Mouse (Mus musculus) spleen, postnatal 36 days (tissue): ENCODE results near the gene Ubtd2.

ENCODE experiments used
- DNase-seq, 2 experiments: peaks; one replicate each; pipeline ENCODE4 v3.0.0; 2022; ENCODE audit warnings: low spot score in 2 of 2, mixed read lengths in 1 of 2

Ubtd2 gene

DNA sequence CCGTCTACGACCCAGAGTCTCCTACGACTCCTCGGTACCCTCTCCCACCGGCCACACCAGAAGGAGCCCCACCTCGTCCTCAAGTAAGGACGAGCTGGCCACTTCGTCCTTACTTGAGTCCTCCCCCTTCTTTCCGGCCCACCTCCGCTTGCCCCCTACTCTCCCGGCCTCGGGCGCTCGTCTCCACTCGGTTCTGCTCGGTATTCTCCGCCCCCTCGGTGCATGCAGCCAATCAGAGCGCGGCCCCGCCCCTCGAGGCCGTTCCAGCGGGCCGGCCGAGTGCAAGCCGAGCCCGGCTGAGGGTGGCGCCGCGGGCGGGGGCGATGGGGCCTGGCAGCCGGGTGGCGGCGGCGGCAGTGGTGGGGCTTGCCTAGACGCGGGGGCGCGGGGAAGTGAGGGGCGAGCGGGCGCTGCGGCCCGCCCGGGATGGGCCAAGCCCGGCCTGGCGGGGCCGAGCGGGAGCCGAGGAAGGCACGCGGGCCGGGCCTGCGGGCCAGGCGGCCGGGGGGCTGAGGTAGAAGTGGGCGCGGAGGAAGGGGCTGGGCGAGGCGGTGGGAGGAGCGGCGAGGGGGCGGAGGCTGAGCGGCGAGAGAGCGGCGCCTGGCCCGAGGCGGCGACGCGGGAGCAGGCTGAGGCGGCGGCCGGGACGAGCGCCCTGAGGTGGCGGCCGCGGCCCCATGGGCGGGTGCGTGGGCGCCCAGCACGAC, at the start of gene Ubtd2:
TSS of gene Ubtd2 (plus strand) at position 571 of the 707 bp plus-strand sequence.
- peak; percentile 94 for DNase-seq

DNA sequence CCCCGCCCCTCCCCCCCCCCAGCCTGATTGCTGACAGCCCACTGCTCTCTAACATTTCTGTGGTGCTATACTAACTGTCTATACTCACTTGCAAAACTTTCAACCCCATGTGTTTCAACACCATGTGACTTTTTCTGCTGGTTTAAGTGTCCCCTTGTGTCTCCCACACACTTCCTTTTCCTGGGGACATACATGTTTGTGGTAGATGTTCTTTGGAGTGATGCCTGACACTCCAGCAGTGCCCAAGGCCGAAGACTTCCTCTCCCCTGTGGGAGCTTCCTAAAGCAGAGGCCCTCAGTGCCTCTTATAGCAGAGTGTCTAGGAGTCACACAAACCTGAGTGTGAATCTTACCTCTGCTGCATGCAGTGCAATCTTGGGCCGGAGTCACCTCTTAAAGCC, 47.3 kb upstream of the Ubtd2 start:
- no peak for DNase-seq

GRCm38 (mm10) chr11:32409052-32409451, 46.1 kb upstream of the Ubtd2 start:
- DNase-seq = no peak

GRCm38 (mm10) chr11:32409823-32410562, 45.2 kb upstream of the Ubtd2 start:
- DNase-seq = no peak

DNA sequence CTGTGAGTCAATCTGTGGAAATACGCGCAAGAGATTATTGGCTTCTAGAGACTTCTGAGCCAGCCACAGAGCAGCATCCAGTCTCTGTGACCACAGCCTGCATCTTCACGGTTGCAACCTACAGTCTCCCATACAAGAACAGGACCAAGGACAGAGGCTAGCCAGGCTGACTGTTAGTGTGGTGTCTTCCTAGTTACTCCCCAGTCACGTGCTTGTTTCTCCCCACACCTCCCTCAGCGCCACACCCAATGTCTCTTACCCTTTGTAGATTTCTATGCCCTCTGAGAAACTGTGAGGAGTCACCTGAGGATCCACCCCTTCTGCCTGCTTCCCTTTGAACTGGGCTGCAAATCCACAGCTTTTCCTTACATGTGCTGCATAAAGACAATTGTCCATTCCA, 35.2 kb upstream of the Ubtd2 start:
- DNase-seq = no peak

- no peak for DNase-seq
Observed at GRCm38 (mm10) chr11:32423311-32423710, 31.9 kb upstream of the Ubtd2 start.

DNA sequence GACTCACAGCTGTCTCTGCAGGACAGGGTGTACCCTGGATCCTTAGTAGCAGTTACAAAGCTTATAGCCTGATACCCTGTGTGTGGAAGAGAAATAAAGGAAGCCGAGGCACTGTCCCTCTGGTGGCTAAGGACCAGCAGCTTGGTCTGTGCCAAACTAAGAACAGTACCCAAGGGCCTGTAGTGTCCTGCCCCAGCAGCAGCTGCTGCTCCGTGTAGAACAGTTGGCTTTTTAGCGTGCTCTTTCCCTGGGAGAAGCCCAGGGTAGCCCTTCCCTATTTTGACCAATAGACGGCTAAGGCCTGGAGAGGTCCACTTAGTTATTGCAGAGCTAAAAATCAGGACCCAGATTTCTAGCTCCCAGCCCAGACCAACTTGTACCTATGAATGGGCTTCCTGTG, 30.6 kb upstream of the Ubtd2 start:
- DNase-seq = no peak

DNA sequence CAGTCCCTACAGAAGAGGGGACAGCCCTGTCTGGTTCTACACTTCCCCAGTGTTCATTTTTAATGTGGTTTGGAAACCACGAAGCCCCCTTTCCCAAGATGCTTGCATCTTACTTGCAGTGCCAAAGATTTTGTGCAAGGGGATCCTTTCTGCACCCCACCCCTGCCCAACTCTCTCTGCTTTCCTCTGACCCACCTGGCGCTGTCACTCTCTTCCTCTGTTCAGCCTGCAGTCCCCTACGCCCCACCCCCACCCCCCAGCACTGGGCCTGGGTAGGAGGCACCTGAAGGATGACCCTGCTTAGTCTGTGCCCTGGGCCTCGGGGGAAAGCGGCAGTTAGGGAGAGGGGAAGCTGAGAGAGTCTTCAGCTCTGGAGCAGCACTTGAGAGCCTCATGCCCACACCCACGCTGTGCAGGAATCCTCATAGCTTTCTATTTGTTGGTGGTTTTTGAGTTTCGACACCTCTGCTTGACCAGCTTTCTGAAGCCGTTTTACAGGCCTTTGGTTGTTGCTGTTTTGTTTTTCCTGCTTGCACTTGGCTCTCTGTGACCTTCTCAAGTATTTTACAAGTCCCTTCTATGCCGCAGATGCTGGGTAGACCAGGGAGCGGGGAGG, 30.0 kb upstream of the Ubtd2 start:
- no peak for DNase-seq

DNA sequence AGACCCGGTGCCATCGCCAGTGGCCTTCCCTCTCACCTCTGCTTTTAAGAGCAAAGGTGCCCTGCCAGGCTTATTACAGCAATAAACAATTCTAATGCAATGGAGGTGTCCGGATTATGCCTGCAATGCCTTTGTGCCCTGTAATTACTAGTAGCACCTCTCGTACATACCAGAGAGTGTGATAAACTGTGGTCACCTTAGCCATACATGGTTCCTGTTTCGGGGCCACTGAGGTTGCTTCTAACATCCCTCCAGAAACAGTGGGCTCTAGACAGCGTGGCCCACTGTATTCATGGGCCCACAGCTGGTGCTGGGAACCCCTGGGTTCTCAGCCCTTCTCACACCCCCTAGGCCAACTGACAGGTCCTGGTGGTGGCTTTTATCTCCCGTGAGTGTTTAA, 27.6 kb upstream of the Ubtd2 start:
- DNase-seq = no peak

GRCm38 (mm10) chr11:32435410-32436060, 19.6 kb upstream of the Ubtd2 start:
- no peak for DNase-seq

DNA sequence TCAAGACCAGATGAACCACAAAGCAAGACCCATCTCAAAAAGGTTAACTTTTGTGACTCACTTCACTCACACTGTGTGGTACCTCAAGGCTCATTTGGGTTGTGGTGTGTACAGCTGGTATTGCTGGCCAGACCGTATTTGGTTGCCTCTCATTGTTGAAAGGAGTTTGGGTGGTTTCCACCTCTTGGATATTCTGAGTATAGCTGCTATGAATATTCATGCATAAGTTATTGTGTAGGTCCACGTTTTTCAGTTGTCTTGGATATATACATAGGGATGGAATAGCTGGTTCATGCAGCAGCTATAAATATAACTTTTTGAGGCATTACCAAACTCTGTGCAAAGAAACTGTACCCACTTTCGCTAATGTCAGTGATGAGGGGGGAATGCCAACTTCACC, 12.6 kb upstream of the Ubtd2 start:
- DNase-seq = no peak

- DNase-seq = no peak
Observed at GRCm38 (mm10) chr11:32444266-32444665, 10.9 kb upstream of the Ubtd2 start.

DNA sequence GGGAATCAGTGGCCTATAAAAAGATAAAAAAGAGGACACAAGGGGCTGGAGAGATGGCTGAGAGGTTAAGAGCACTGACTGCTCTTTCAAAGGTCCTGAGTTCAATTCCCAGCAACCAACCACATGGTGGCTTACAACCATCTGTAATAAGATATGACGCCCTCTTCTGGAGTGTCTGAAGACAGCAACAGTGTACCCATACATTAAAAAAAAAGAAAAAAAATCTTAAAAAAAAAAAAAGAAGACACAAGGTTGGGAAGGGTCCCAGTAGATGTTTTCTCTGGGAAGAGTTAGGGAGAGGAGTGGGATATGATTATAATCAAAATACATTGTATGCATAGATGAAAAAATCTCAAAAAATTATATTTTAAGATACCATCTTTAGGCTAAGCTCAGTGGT, 10.0 kb upstream of the Ubtd2 start:
- DNase-seq = no peak

- no peak for DNase-seq
Observed at GRCm38 (mm10) chr11:32445637-32446226, 9.4 kb upstream of the Ubtd2 start.

- DNase-seq = peak; percentile 54 to 61
Observed at GRCm38 (mm10) chr11:32450216-32450615, 5.0 kb upstream of the Ubtd2 start.

DNA sequence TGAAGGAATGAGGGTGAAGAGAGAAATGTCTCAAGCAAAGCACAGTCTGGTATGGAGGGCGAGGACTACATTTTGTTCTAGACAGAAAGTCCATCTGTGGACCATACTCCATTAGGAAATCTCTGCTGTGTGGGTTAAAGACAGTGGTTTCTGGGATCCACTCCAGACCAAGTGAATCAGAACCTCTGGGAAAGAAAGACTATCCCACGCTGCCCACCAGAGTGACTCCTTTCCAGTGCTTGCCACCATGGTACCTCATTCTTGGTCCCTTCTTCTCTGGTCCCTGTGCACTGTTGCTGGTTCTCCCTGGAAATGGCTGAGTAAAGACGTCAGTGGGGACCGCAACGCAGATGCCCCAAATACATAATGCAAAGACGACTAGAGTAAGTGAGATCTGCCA, 3.9 kb upstream of the Ubtd2 start:
- DNase-seq = no peak

DNA sequence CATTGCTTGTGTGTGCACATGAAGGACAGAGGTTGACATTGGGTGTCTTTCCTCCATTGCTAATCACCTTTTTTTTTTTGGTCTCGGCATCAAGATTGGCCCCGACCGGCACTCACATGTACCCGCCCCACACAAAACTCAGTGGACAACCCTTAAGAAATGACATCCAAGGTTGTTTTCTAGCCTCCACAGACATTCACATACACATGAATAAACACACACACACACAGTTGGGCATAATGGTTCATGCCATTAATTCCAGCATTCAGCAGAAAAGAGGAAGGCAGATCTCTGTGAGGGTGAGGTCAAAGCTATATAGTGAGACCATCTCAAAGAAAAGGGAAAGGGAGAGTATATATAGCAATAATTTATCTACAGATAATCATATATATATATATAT, 2.4 kb upstream of the Ubtd2 start:
- DNase-seq = no peak

- DNase-seq = no peak
Observed at GRCm38 (mm10) chr11:32453353-32453915, 1.7 kb upstream of the Ubtd2 start.

DNA sequence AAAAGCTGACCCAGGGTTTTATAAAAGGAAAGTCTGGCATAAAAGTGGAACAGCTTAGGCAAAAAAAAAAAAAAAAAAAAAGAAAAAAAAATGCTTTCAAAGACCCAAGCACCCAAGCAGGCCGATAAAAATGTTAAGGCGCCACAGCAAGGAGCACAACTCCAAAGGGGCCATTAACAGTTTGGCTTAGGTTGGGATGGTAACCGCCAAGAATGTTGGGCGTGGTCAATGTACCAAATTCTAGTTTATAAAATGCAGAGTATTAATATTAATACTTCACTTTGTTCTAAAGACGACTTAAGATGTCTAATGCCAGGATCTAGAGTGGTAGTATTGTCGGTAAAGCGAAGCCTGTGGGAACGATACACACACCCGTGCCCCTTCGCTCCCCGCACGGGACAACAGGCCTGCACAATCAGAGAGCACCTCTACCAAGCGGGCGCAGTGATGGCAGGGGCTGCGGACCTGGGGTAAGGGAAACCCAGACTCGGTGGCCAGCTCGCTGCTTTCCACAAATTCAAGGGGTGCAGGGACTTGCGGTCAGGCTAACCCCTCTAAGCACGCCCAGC, 855 bp upstream of the Ubtd2 start:
- DNase-seq = no peak

GRCm38 (mm10) chr11:32455507-32456141, 454 bp downstream of the Ubtd2 start:
- DNase-seq = no peak

DNA sequence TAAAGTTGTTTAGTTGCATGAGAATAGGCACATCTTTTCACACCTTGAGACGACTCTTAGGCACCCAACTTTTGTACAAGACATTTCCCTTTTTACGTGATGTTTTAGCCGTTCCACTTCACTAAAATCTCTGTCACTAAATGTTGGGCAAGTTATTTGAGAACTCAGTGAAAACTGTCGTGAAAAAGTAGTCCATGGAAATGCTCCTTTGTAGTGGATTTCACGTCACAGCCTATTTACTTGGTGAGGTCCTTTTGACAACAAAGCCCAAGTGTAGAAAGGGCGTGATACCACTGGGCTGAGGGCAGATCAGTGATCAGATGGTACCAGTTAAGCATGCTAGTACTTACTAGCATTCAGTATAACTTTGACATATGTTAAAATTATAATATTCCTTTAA, 1.2 kb downstream of the Ubtd2 start:
- no peak for DNase-seq
